Mouse (Mus musculus) cortical plate, adult 2 months (tissue): ENCODE results near the gene Fam228b.

Experiments
- CTCF ChIP-seq: fragments of 200-500 bp; IDR thresholded peaks from 2 replicates; pipeline ENCODE4 v1.5.1; 2011; ENCODE audit warnings: mild to moderate bottlenecking, control low read depth, low read length; ENCODE audit not compliant: insufficient read depth; ENCODE audit errors: extremely low read depth
- POLR2A ChIP-seq: fragments of 200-500 bp; IDR thresholded peaks from 2 replicates; pipeline ENCODE4 v1.6.1; 2011; ENCODE audit warnings: mild to moderate bottlenecking, low read length, control low read depth; ENCODE audit not compliant: insufficient read depth; ENCODE audit errors: extremely low read depth

DNA sequence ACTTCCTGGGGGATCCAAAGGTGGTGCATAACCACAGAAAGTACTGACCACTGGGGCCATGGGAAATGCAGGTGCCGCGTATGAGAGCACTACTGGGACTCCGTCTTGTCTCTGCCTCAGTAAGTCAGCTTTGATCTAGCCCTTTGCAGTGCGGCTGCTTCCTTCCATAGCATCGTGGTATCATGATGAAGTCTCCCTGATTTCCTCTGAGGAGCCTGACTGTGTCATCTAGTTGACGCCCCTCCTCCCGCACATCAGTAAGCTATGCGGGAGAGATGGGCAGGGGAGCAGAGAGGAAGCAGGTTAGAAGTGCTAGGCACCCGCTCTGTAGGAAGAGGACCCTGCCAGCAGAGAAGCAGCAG is 6.5 kb upstream of the Fam228b start:
- TF ChIP-seq POLR2A (no peak), CTCF (no peak)
